Mouse (Mus musculus) spleen, postnatal 36 days (tissue): ENCODE data around the gene Lect2.

Experiments used
- DNase-seq, 2 experiments: peaks; one replicate each; pipeline ENCODE4 v3.0.0; 2022; ENCODE audit warnings: low spot score in 2 of 2, mixed read lengths in 1 of 2

Lect2 gene

GRCm38 (mm10) chr13:56506871-56507496 lies 41.3 kb downstream of the Lect2 start:
- DNase-seq, result peak in 1 of 2 experiments; percentile 6

DNA sequence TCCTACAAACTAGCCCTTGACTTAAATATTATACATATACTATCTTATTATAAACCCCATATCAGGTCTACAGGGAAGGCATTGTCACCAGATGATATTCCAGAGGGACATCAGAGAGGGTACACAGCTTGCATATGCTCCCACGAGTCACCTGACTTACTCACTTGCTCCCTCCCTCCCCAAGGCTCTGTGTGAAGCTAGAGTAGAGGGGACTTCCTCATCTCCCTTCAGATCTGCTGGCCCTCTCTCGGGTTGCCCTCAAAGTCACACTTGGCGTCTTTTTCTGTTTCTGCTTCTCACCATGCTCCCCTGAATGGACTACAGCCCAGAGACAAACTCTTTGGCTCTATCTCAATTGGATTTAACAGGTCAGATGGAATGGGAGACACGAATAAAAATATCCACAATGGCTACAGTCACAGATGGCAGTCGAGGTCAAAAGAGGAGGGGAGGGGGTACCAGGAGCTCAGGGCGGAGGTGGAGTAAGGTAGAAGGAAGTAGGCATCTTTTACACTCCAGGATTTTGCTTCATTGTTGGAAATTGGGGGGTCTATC lies 46.4 kb downstream of the Lect2 start:
- no peak for DNase-seq

DNA sequence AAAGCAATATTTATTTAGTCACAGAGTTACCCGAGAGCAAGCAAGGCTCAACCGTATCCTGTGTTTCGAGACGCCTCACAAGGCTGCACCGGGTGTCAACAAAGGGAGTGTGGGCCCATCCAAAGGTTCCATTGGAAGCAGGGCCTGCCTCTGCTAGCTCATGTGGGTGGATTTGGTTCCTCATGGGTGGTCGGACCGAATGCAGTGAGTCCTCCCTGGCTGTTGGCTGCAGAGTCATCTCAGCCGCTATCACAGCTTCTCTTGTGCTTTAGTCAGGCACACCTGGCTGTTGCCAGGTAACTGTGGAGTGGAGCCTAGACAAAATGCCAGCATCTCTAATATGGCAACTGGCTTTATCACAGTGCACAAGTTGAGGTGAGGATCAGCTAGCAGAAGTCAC lies 47.7 kb downstream of the Lect2 start:
- no peak for DNase-seq

- DNase-seq, result no peak
Measured at GRCm38 (mm10) chr13:56500132-56500531, 48.2 kb downstream of the Lect2 start.

- DNase-seq, result no peak
Measured at GRCm38 (mm10) chr13:56494440-56494839, 53.9 kb downstream of the Lect2 start.
